Mouse (Mus musculus): ENCODE data around the gene Pphln1. TPM values are rescaled to one million over a fixed set of nuclear protein-coding genes. Genes with fewer than 3 reads are reported as not detected.

Gene Pphln1
- polyA plus RNA-seq, 1 experiment from 2014 or later: 14.3 TPM

DNA sequence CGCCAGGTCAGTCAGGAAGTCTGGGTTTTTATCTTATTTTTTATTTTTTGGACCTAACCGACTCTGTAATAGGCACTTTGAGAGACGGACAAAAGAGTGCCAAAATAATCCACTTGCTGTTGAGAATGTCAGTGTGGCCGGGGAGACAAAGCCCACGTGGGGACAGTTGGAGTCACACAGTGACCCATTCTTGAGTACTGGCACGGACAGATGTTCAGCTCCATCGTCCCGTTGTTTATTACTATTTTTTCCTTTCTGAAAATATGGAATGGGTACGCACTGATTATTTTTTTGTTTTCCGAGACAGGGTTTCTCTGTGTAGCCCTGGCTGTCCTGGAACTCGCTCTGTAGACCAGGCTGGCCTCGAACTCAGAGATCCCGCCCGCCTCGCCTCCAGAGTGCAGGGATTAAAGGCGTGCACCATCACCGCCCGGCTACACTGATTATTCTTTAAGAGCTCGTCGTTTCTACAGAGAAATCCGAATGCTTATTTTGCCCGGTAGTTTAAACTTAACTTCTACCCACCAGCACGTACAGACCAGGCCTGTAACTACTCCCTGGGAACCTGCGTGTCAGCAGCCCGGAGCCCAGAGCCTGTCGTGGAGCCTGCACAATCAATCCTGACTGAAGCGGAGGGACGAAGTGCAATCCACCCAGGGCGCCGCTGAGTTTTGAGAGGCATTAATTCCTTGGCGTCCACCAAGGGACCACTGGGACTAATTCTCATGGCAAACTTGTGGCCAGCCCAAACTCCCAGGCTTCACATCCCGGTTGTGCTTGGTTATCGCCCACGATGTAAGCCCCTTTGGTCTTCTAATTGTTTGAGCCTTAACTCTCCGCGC lies 770 bp downstream of the Pphln1 start:
- peak overlapping the region; percentile 92 for H3K27ac ChIP-seq (replicated peaks)
- H3K27me3 ChIP-seq: no peaks in the 10 kb centered on the region
- WGBS (ENCODE audit: insufficient replicate concordance): 4% methylated on average over 36 of the region's 36 CpGs
- peaks cover 59% of the 10 kb centered on the region for H3K4me1 ChIP-seq (replicated peaks)
- ATAC-seq (ENCODE audit: insufficient read depth): peak; percentile 26; the same call in 1 of the 2 replicates
- H3K4me2 ChIP-seq: peak overlapping the region; percentile 81
- H3K9me3 ChIP-seq (replicated peaks): no peaks in the 10 kb centered on the region
- H3K36me3 ChIP-seq (replicated peaks): peaks cover 18% of the 10 kb centered on the region
- peak overlapping the region; percentile 94 for H3K9ac ChIP-seq
- peak overlapping the region; percentile 94 for H3K4me3 ChIP-seq (replicated peaks)

DNA sequence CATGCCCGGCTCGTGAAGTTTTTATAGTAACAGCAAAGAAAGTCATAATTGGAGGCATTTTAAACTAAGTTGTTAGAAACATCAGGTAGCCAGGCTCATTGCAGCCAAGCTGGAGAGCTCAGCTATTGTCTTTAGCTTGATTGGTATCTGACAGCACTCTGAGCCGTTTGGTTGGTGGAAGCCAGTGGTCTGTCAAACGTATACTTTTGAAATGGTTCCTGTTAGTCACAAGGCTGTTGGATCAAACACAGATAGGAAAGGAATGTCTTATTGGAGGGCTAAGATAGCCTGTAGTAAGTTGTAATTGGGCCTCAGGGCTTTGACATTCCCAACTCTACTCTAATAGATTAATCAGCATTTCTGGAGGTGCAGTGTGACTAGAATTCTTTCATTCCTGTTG lies 3.3 kb downstream of the Pphln1 start:
- H3K36me3 ChIP-seq (replicated peaks): no peaks in the 10 kb centered on the region; the same call in 1 of the 2 replicates
- H3K9ac ChIP-seq: no peak overlapping the region
- H3K27ac ChIP-seq (replicated peaks): 0 out of 2 replicates have a peak overlapping the region, but pooled peaks have one; percentile 33
- no peaks in the 10 kb centered on the region for H3K9me3 ChIP-seq (replicated peaks)
- 46% methylated on average over 4 of the region's 4 CpGs for WGBS (ENCODE audit: insufficient replicate concordance)
- no peak overlapping the region for H3K4me3 ChIP-seq (replicated peaks)
- H3K4me2 ChIP-seq: no peak overlapping the region
- H3K4me1 ChIP-seq (replicated peaks): peaks cover 55% of the 10 kb centered on the region
- ATAC-seq (ENCODE audit: insufficient read depth): no peak
- no peaks in the 10 kb centered on the region for H3K27me3 ChIP-seq

DNA sequence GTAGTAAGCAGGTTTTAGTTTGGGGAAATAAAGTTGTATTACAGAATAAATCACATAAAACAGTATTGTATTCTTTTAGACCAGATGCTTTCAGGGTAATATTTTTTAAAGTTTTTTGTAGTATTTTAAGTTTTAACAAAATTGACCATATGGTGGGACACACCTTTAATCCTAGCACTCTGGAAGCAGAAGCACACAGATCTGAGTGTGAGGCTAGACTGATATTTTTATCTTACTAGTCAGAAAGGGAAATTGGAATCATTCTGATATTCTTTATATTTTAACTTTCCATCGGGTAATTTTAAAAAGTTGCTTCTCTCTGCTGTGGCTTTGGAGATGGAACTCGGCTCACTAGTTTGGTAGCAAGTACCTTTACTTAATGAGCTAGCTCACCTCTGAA lies 4.6 kb downstream of the Pphln1 start:
- Histone ChIP-seq H3K27me3 (no peaks in the 10 kb centered on the region), H3K4me1 (replicated peaks) (peaks cover 45% of the 10 kb centered on the region), H3K27ac (replicated peaks) (no peak overlapping the region), H3K36me3 (replicated peaks) (peaks cover under 1% of the 10 kb centered on the region; the same call in 1 of the 2 replicates), H3K9me3 (replicated peaks) (no peaks in the 10 kb centered on the region), H3K4me2 (no peak overlapping the region), H3K9ac (no peak overlapping the region), H3K4me3 (replicated peaks) (no peak overlapping the region)
- no peak for ATAC-seq (ENCODE audit: insufficient read depth)
- WGBS (ENCODE audit: insufficient replicate concordance): 65% methylated on average over 2 of the region's 2 CpGs

- Histone ChIP-seq H3K9me3 (replicated peaks) (no peaks in the 10 kb centered on the region), H3K27me3 (no peaks in the 10 kb centered on the region), H3K27ac (replicated peaks) (no peak overlapping the region), H3K9ac (no peak overlapping the region), H3K4me2 (no peak overlapping the region), H3K36me3 (replicated peaks) (peaks cover 6% of the 10 kb centered on the region; the same call in 1 of the 2 replicates), H3K4me3 (replicated peaks) (no peak overlapping the region), H3K4me1 (replicated peaks) (peaks cover 29% of the 10 kb centered on the region)
- ATAC-seq (ENCODE audit: insufficient read depth): no peak
These were observed 6.7 kb downstream of the Pphln1 start for GRCm38 (mm10) chr15:93404849-93405248.

- H3K4me3 ChIP-seq (replicated peaks): no peak overlapping the region
- H3K27ac ChIP-seq (replicated peaks): no peak overlapping the region
- 71% methylated on average over 7 of the region's 7 CpGs for WGBS (ENCODE audit: insufficient replicate concordance)
- no peaks in the 10 kb centered on the region for H3K9me3 ChIP-seq (replicated peaks)
- no peak overlapping the region for H3K4me2 ChIP-seq
- H3K4me1 ChIP-seq (replicated peaks): peaks cover 25% of the 10 kb centered on the region
- no peak overlapping the region for H3K9ac ChIP-seq
- H3K36me3 ChIP-seq (replicated peaks): peaks cover 11% of the 10 kb centered on the region; the same call in 1 of the 2 replicates
- no peak for ATAC-seq (ENCODE audit: insufficient read depth)
- no peaks in the 10 kb centered on the region for H3K27me3 ChIP-seq
These were observed 7.4 kb downstream of the Pphln1 start for GRCm38 (mm10) chr15:93405446-93405986.

DNA sequence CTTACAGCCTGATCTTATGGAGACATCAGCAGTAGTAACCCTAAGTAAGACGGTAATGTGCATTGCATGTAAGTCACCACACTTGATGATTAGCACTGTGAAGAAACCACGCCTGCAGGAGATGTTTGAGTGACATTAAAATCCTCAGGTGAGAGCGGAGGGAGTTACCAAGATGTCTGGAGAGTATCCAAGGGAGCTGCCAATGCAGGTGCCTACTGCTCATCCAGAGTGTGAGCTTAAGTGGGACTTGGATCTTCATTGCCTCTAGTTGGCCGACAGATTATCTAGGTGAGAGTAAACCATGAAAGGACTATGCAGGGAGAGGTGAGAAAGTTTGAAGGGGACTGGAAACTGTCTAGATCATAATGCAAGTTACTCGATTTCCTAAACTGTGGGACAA lies 8.3 kb downstream of the Pphln1 start:
- no peaks in the 10 kb centered on the region for H3K9me3 ChIP-seq (replicated peaks)
- no peaks in the 10 kb centered on the region for H3K27me3 ChIP-seq
- no peak overlapping the region for H3K4me2 ChIP-seq
- H3K36me3 ChIP-seq (replicated peaks): peaks cover 19% of the 10 kb centered on the region
- H3K9ac ChIP-seq: no peak overlapping the region
- 74% methylated on average over 5 of the region's 5 CpGs for WGBS (ENCODE audit: insufficient replicate concordance)
- no peak overlapping the region for H3K27ac ChIP-seq (replicated peaks)
- no peak for ATAC-seq (ENCODE audit: insufficient read depth)
- peaks cover 15% of the 10 kb centered on the region for H3K4me1 ChIP-seq (replicated peaks)
- no peak overlapping the region for H3K4me3 ChIP-seq (replicated peaks)

DNA sequence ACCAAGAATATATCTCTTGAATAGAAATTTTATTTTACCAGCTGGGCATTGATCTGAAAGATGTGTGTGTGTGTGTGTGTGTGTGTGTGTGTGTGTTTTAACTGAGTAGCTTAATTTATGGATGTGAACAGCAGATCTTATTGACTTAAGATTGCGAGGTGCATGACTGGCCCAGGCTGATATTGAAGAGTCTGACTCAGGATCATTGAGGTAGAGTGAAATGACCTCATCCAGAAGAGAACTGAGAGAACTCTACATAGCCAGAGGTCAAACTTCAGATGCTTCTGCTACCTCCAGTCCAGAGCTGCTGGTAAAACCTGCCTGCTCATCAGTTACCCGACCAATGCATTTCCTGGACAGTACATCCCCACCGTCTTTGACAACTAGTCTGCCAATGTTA lies 14.3 kb downstream of the Pphln1 start:
- Histone ChIP-seq H3K4me1 (replicated peaks) (0 out of 2 replicates have a peak, but pooled peaks cover 2% of the 10 kb centered on the region), H3K27ac (replicated peaks) (no peak overlapping the region), H3K9me3 (replicated peaks) (no peaks in the 10 kb centered on the region), H3K4me2 (no peak overlapping the region), H3K4me3 (replicated peaks) (no peak overlapping the region), H3K27me3 (no peaks in the 10 kb centered on the region), H3K36me3 (replicated peaks) (peaks cover 40% of the 10 kb centered on the region), H3K9ac (no peak overlapping the region)
- 77% methylated on average over 3 of the region's 3 CpGs for WGBS (ENCODE audit: insufficient replicate concordance)
- ATAC-seq (ENCODE audit: insufficient read depth): no peak

DNA sequence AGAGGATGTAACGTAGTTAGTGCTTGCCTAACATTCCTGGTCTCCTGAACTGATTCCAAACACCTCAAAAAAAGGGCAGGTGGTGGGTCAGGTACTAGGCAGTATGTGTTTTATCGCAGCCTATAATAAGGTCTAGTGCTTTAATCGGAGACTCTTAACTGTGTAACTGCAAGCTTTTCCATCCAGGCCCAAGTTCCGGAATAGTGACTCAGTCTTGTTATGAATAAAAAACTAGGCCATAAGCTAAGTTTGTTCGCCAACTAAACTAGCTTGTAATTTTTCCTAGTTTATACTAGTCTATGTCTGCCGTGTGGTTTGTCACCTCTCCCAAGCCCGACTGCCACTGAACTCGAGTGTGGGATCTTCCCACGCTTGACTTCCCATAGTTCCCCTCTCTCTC lies 16.3 kb downstream of the Pphln1 start:
- no peak overlapping the region for H3K9ac ChIP-seq
- 89% methylated on average over 9 of the region's 9 CpGs for WGBS (ENCODE audit: insufficient replicate concordance)
- no peak overlapping the region for H3K4me2 ChIP-seq
- H3K27me3 ChIP-seq: no peaks in the 10 kb centered on the region
- 0 out of 2 replicates have a peak, but pooled peaks cover 2% of the 10 kb centered on the region for H3K4me1 ChIP-seq (replicated peaks)
- no peaks in the 10 kb centered on the region for H3K9me3 ChIP-seq (replicated peaks)
- H3K4me3 ChIP-seq (replicated peaks): no peak overlapping the region
- ATAC-seq (ENCODE audit: insufficient read depth): no peak
- peaks cover 36% of the 10 kb centered on the region for H3K36me3 ChIP-seq (replicated peaks)
- no peak overlapping the region for H3K27ac ChIP-seq (replicated peaks)

DNA sequence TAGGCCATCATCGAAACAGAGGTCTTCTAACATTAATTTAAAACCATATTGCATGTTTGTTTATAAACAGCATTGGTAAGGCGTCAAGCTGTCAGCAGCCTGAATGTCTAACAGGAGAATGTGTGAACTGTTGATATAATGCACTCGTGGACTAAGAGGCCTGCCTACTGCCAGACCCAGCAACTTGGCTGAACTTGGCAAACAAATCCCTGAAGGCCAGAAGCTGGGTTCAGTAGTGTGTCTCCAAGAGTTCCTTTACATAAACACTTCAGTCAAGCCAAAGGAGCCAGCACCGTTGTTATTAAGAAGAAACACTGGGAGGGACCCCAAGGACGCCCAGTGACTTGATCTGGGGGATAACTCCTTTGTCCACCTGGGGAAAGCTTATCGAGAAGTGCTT lies 18.1 kb downstream of the Pphln1 start:
- 72% methylated on average over 6 of the region's 6 CpGs for WGBS (ENCODE audit: insufficient replicate concordance)
- H3K36me3 ChIP-seq (replicated peaks): peaks cover 33% of the 10 kb centered on the region
- no peaks in the 10 kb centered on the region for H3K27me3 ChIP-seq
- H3K4me3 ChIP-seq (replicated peaks): no peak overlapping the region
- H3K27ac ChIP-seq (replicated peaks): no peak overlapping the region
- 0 out of 2 replicates have a peak, but pooled peaks cover 2% of the 10 kb centered on the region for H3K4me1 ChIP-seq (replicated peaks)
- no peak overlapping the region for H3K9ac ChIP-seq
- no peak for ATAC-seq (ENCODE audit: insufficient read depth)
- H3K9me3 ChIP-seq (replicated peaks): no peaks in the 10 kb centered on the region
- no peak overlapping the region for H3K4me2 ChIP-seq

DNA sequence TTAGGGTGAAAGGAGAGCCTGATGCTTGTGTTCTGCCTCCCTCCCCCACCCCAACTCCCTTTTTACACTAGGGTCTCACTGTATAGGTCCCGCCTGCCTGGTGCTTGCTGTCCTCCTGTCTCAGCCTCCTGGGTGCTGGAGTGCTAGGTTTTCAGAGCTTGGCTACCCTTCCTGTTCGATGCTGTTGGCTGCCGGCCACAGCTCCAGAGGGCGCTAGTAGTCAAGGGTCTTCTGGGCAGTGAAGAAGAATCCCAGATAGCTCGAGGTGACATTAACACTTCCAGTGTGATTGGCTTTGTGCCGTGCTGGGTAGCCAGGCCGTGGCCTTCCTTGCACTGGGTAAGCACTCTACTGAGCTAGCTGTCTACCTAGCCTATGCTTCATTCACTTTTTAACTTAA lies 22.4 kb downstream of the Pphln1 start:
- no peak for ATAC-seq (ENCODE audit: insufficient read depth)
- H3K27ac ChIP-seq (replicated peaks): no peak overlapping the region
- no peak overlapping the region for H3K4me3 ChIP-seq (replicated peaks)
- H3K4me2 ChIP-seq: no peak overlapping the region
- H3K36me3 ChIP-seq (replicated peaks): peaks cover 39% of the 10 kb centered on the region
- WGBS (ENCODE audit: insufficient replicate concordance): 73% methylated on average over 7 of the region's 7 CpGs
- H3K9me3 ChIP-seq (replicated peaks): no peaks in the 10 kb centered on the region
- H3K4me1 ChIP-seq (replicated peaks): 0 out of 2 replicates have a peak, but pooled peaks cover 2% of the 10 kb centered on the region
- H3K27me3 ChIP-seq: no peaks in the 10 kb centered on the region
- H3K9ac ChIP-seq: no peak overlapping the region

GRCm38 (mm10) chr15:93422537-93422936 lies 24.4 kb downstream of the Pphln1 start:
- Histone ChIP-seq H3K27ac (replicated peaks) (no peak overlapping the region), H3K9ac (no peak overlapping the region), H3K27me3 (no peaks in the 10 kb centered on the region), H3K4me2 (no peak overlapping the region), H3K4me3 (replicated peaks) (no peak overlapping the region), H3K36me3 (replicated peaks) (peaks cover 36% of the 10 kb centered on the region), H3K4me1 (replicated peaks) (no peaks in the 10 kb centered on the region), H3K9me3 (replicated peaks) (no peaks in the 10 kb centered on the region)
- 74% methylated on average over 1 of the region's 1 CpGs for WGBS (ENCODE audit: insufficient replicate concordance)
- ATAC-seq (ENCODE audit: insufficient read depth): no peak
